Mouse (Mus musculus) stomach, embryonic 16.5 days (tissue): ENCODE measurements around the gene Spcs3. TPM values are rescaled to one million over a fixed set of nuclear protein-coding genes. Genes with fewer than 3 reads are reported as not detected.

ENCODE experiments used
- ATAC-seq: fragments of 200-750 bp; cut with Nextera tagmentation; 2 replicates; pipeline ENCODE4 v1.8.0; 2017; ENCODE audit warnings: moderate number of reproducible peaks, moderate TSS enrichment; ENCODE audit not compliant: insufficient read depth, low FRiP score
- H3K27ac ChIP-seq: fragments of 300-500 bp; sonication (generic); 2 replicates; pipeline ENCODE4 v1.5.1; 2014; ENCODE audit warnings: low read length
- H3K27me3 ChIP-seq: fragments of 300-500 bp; sonication (generic); 2 replicates; pipeline ENCODE4 v1.6.1; 2014; ENCODE audit warnings: low read length, control low read depth, mixed read lengths; ENCODE audit not compliant: control insufficient read depth, insufficient read depth
- H3K36me3 ChIP-seq: fragments of 300-500 bp; sonication (generic); 2 replicates; pipeline ENCODE4 v1.6.1; 2014; ENCODE audit warnings: low read length; ENCODE audit not compliant: control insufficient read depth, insufficient read depth
- H3K4me1 ChIP-seq: fragments of 300-500 bp; sonication (generic); 2 replicates; pipeline ENCODE4 v1.6.1; 2014; ENCODE audit warnings: low read length, control low read depth, mixed read lengths; ENCODE audit not compliant: control insufficient read depth, insufficient read depth
- H3K4me2 ChIP-seq: fragments of 300-500 bp; sonication (generic); 2 replicates; pipeline ENCODE4 v1.6.1; 2014; ENCODE audit warnings: low read depth, low read length, mixed read lengths
- H3K4me3 ChIP-seq: fragments of 300-500 bp; sonication (generic); replicated peaks from 2 replicates; pipeline ENCODE4 v1.5.1; 2014; ENCODE audit warnings: mild to moderate bottlenecking, low read length
- H3K9ac ChIP-seq: fragments of 300-500 bp; sonication (generic); 2 replicates; pipeline ENCODE4 v1.6.1; 2014; ENCODE audit warnings: low read length
- H3K9me3 ChIP-seq: fragments of 300-500 bp; sonication (generic); replicated peaks from 2 replicates; pipeline ENCODE4 v1.6.1; 2016; ENCODE audit warnings: low read length, control low read depth; ENCODE audit not compliant: control insufficient read depth
- WGBS: fragments of 180-500 bp; shearing (Covaris S2); extraction: QIAGEN DNeasy Blood & Tissue Kit; methylation state at CpG from one replicate; pipeline ENCODE4 v1.1.7; 2014; 5-methylcytosine and 5-hydroxymethylcytosine counted together
- polyA plus RNA-seq: library from polyadenylated mRNA; unstranded; fragments of >200 nt; fragmentation: Nextera tagmentation; extraction: Ambion mirVana; gene quantifications from 2 replicates; pipeline ENCODE4 v1.2.1, GENCODE M21; 2015

The Spcs3 gene
- polyA plus RNA-seq, 1 experiment from 2014 or later: 105 TPM

GRCm38 (mm10) chr8:54493110-54493509 is 36.7 kb downstream of the Spcs3 start:
- no peak overlapping the region for H3K27ac ChIP-seq
- H3K36me3 ChIP-seq: no peaks in the 10 kb centered on the region
- H3K4me2 ChIP-seq: no peak overlapping the region
- no peaks in the 10 kb centered on the region; the same call in 1 of the 2 replicates for H3K27me3 ChIP-seq
- no peaks in the 10 kb centered on the region for H3K4me1 ChIP-seq
- WGBS: 13% methylated on average over 6 of the region's 6 CpGs
- no peak overlapping the region for H3K9ac ChIP-seq
- H3K9me3 ChIP-seq: no peaks in the 10 kb centered on the region
- ATAC-seq: no peak
- H3K4me3 ChIP-seq: no peak overlapping the region

GRCm38 (mm10) chr8:54491934-54492333 is 37.9 kb downstream of the Spcs3 start:
- ATAC-seq: no peak
- Histone ChIP-seq H3K4me2 (no peak overlapping the region), H3K27ac (no peak overlapping the region), H3K4me1 (no peaks in the 10 kb centered on the region), H3K9ac (no peak overlapping the region), H3K4me3 (no peak overlapping the region), H3K36me3 (no peaks in the 10 kb centered on the region), H3K9me3 (no peaks in the 10 kb centered on the region), H3K27me3 (no peaks in the 10 kb centered on the region; the same call in 1 of the 2 replicates)
- 74% methylated on average over 4 of the region's 4 CpGs for WGBS

- Histone ChIP-seq H3K36me3 (no peaks in the 10 kb centered on the region), H3K4me2 (no peak overlapping the region), H3K4me1 (no peaks in the 10 kb centered on the region), H3K4me3 (no peak overlapping the region), H3K9ac (no peak overlapping the region), H3K27ac (no peak overlapping the region), H3K27me3 (no peaks in the 10 kb centered on the region; the same call in 1 of the 2 replicates), H3K9me3 (no peaks in the 10 kb centered on the region)
- WGBS: 15% methylated on average over 6 of the region's 6 CpGs
- no peak for ATAC-seq
These were observed 38.6 kb downstream of the Spcs3 start for GRCm38 (mm10) chr8:54491057-54491690.

GRCm38 (mm10) chr8:54488437-54488836 is 41.4 kb downstream of the Spcs3 start:
- Histone ChIP-seq H3K4me1 (no peaks in the 10 kb centered on the region), H3K9me3 (no peaks in the 10 kb centered on the region), H3K27me3 (no peaks in the 10 kb centered on the region; the same call in 1 of the 2 replicates), H3K27ac (no peak overlapping the region), H3K36me3 (no peaks in the 10 kb centered on the region), H3K4me3 (no peak overlapping the region), H3K9ac (no peak overlapping the region), H3K4me2 (no peak overlapping the region)
- no peak for ATAC-seq
- WGBS: 73% methylated on average over 4 of the region's 4 CpGs

GRCm38 (mm10) chr8:54486555-54487273 is 43.1 kb downstream of the Spcs3 start:
- Histone ChIP-seq H3K4me1 (no peaks in the 10 kb centered on the region), H3K9ac (no peak overlapping the region), H3K9me3 (no peaks in the 10 kb centered on the region), H3K4me3 (0 out of 2 replicates have a peak overlapping the region, but pooled peaks have one; percentile 14), H3K4me2 (peak overlapping the region; percentile 30), H3K36me3 (no peaks in the 10 kb centered on the region), H3K27ac (no peak overlapping the region), H3K27me3 (no peaks in the 10 kb centered on the region; the same call in 1 of the 2 replicates)
- ATAC-seq: no peak
- whole genome bisulfite sequencing: 39% methylated on average over 19 of the region's 19 CpGs

Other genes starting within 250 kb of the Spcs3 start
- 3.6 and 4.4 TPM in 2 replicates for gene Asb5, start 418 bp downstream of the Spcs3 start, polyA plus RNA-seq
- not detected in 2 replicates for gene Spata4, start 70.8 kb upstream of the Spcs3 start, polyA plus RNA-seq